Mouse (Mus musculus) hindbrain, embryonic 11.5 days (tissue): Measurements from ENCODE around the gene Plekha6. TPM values are rescaled to one million over a fixed set of nuclear protein-coding genes. Genes with fewer than 3 reads are reported as not detected.

Experiments
- ATAC-seq: fragments of 200-750 bp; cut with Nextera tagmentation; 2 replicates; pipeline ENCODE4 v1.8.0; 2017; ENCODE audit warnings: mild to moderate bottlenecking, moderate TSS enrichment, moderate library complexity; ENCODE audit not compliant: low FRiP score
- DNase-seq: peaks from one replicate; pipeline ENCODE4 v3.0.0-alpha.2; 2015; ENCODE audit warnings: low spot score
- H3K27ac ChIP-seq: fragments of 300-500 bp; sonication (generic); 2 replicates; pipeline ENCODE4 v1.5.1; 2014; ENCODE audit warnings: mild to moderate bottlenecking, low read depth, low read length
- H3K27me3 ChIP-seq: fragments of 300-500 bp; sonication (generic); 2 replicates; pipeline ENCODE4 v1.6.1; 2014; ENCODE audit warnings: mild to moderate bottlenecking, low read length, moderate library complexity, mixed read lengths; ENCODE audit not compliant: control insufficient read depth, insufficient read depth
- H3K36me3 ChIP-seq: fragments of 300-500 bp; sonication (generic); 2 replicates; pipeline ENCODE4 v1.6.1; 2014; ENCODE audit warnings: mild to moderate bottlenecking, low read length, moderate library complexity, mixed read lengths; ENCODE audit not compliant: control insufficient read depth, insufficient read depth
- H3K4me1 ChIP-seq: fragments of 300-500 bp; sonication (generic); replicated peaks from 2 replicates; pipeline ENCODE4 v1.6.1; 2014; ENCODE audit warnings: low read length, mixed read lengths; ENCODE audit not compliant: control insufficient read depth, insufficient read depth
- H3K4me2 ChIP-seq: fragments of 300-500 bp; sonication (generic); replicated peaks from 2 replicates; pipeline ENCODE4 v1.6.1; 2014; ENCODE audit warnings: mild to moderate bottlenecking, low read depth, low read length
- H3K4me3 ChIP-seq: fragments of 300-500 bp; sonication (generic); 2 replicates; pipeline ENCODE4 v1.5.1; 2014; ENCODE audit warnings: low read depth, low read length
- H3K9ac ChIP-seq: fragments of 300-500 bp; sonication (generic); 2 replicates; pipeline ENCODE4 v1.6.1; 2014; ENCODE audit warnings: low read depth, low read length
- H3K9me3 ChIP-seq: fragments of 300-500 bp; sonication (generic); 2 replicates; pipeline ENCODE4 v1.6.1; 2016; ENCODE audit warnings: low read length; ENCODE audit not compliant: control insufficient read depth
- WGBS: fragments of 180-500 bp; shearing (Covaris S2); extraction: QIAGEN DNeasy Blood & Tissue Kit; methylation state at CpG from one replicate; pipeline ENCODE4 v1.1.7; 2014; 5-methylcytosine and 5-hydroxymethylcytosine counted together
- polyA plus RNA-seq: library from polyadenylated mRNA; unstranded; fragments of >200 nt; fragmentation: Nextera tagmentation; extraction: Ambion mirVana; gene quantifications from 2 replicates; pipeline ENCODE4 v1.2.1, GENCODE M21; 2014

Plekha6 gene
- polyA plus RNA-seq, 1 experiment from 2014 or later = 22.1 TPM

GRCm38 (mm10) chr1:133278946-133279631 lies 115.1 kb downstream of the Plekha6 start:
- no peaks in the 10 kb centered on the region for H3K36me3 ChIP-seq
- H3K27me3 ChIP-seq = no peaks in the 10 kb centered on the region
- DNase-seq = no peak
- ATAC-seq = peak; percentile 20; the same call in 1 of the 2 replicates
- no peak overlapping the region for H3K4me2 ChIP-seq
- H3K4me3 ChIP-seq = no peak overlapping the region
- H3K9ac ChIP-seq = no peak overlapping the region
- no peaks in the 10 kb centered on the region for H3K9me3 ChIP-seq
- no peak overlapping the region for H3K27ac ChIP-seq
- H3K4me1 ChIP-seq = peaks cover 3% of the 10 kb centered on the region; the same call in 1 of the 2 replicates
- WGBS = 68% methylated on average over 15 of the region's 15 CpGs

GRCm38 (mm10) chr1:133279632-133280093 lies 115.7 kb downstream of the Plekha6 start:
- DNase-seq (no peak), ATAC-seq (no peak)
- Histone ChIP-seq H3K36me3 (no peaks in the 10 kb centered on the region), H3K4me1 (peaks cover 3% of the 10 kb centered on the region; the same call in 1 of the 2 replicates), H3K27ac (no peak overlapping the region), H3K27me3 (no peaks in the 10 kb centered on the region), H3K9me3 (no peaks in the 10 kb centered on the region), H3K9ac (no peak overlapping the region), H3K4me2 (no peak overlapping the region), H3K4me3 (no peak overlapping the region)
- WGBS = 86% methylated on average over 11 of the region's 11 CpGs

- peaks cover 3% of the 10 kb centered on the region; the same call in 1 of the 2 replicates for H3K4me1 ChIP-seq
- no peaks in the 10 kb centered on the region for H3K36me3 ChIP-seq
- no peaks in the 10 kb centered on the region for H3K27me3 ChIP-seq
- H3K4me3 ChIP-seq = no peak overlapping the region
- H3K9me3 ChIP-seq = no peaks in the 10 kb centered on the region
- DNase-seq (no peak), ATAC-seq (no peak)
- no peak overlapping the region for H3K9ac ChIP-seq
- H3K27ac ChIP-seq = no peak overlapping the region
- no peak overlapping the region for H3K4me2 ChIP-seq
- WGBS = 92% methylated on average over 2 of the region's 2 CpGs
Measured at GRCm38 (mm10) chr1:133280537-133280936, 116.5 kb downstream of the Plekha6 start.

- no peak for DNase-seq
- Histone ChIP-seq H3K36me3 (peaks cover 2% of the 10 kb centered on the region; the same call in 1 of the 2 replicates), H3K4me1 (no peaks in the 10 kb centered on the region), H3K9me3 (no peaks in the 10 kb centered on the region), H3K4me2 (no peak overlapping the region), H3K4me3 (no peak overlapping the region), H3K9ac (no peak overlapping the region), H3K27ac (no peak overlapping the region), H3K27me3 (no peaks in the 10 kb centered on the region)
- 84% methylated on average over 7 of the region's 7 CpGs for WGBS
- no peak for ATAC-seq
Measured at GRCm38 (mm10) chr1:133285907-133286306, 121.9 kb downstream of the Plekha6 start.

- WGBS = 93% methylated on average over 4 of the region's 4 CpGs
- Histone ChIP-seq H3K27me3 (no peaks in the 10 kb centered on the region), H3K4me2 (no peak overlapping the region), H3K4me1 (no peaks in the 10 kb centered on the region), H3K27ac (no peak overlapping the region), H3K4me3 (no peak overlapping the region), H3K9me3 (no peaks in the 10 kb centered on the region), H3K9ac (no peak overlapping the region), H3K36me3 (peaks cover 2% of the 10 kb centered on the region; the same call in 1 of the 2 replicates)
- ATAC-seq (no peak), DNase-seq (no peak)
Measured at GRCm38 (mm10) chr1:133287051-133287450, 123.0 kb downstream of the Plekha6 start.

- Histone ChIP-seq H3K36me3 (peaks cover 7% of the 10 kb centered on the region), H3K27ac (no peak overlapping the region), H3K9ac (no peak overlapping the region), H3K4me1 (no peaks in the 10 kb centered on the region), H3K9me3 (no peaks in the 10 kb centered on the region), H3K27me3 (no peaks in the 10 kb centered on the region), H3K4me2 (no peak overlapping the region), H3K4me3 (no peak overlapping the region)
- ATAC-seq (no peak), DNase-seq (no peak)
- 93% methylated on average over 12 of the region's 12 CpGs for WGBS
Measured at GRCm38 (mm10) chr1:133287880-133288279, 123.9 kb downstream of the Plekha6 start.

GRCm38 (mm10) chr1:133291888-133292287 lies 127.9 kb downstream of the Plekha6 start:
- H3K4me1 ChIP-seq = no peaks in the 10 kb centered on the region
- H3K27ac ChIP-seq = no peak overlapping the region
- 93% methylated on average over 6 of the region's 6 CpGs for WGBS
- H3K9me3 ChIP-seq = no peaks in the 10 kb centered on the region
- ATAC-seq (no peak), DNase-seq (no peak)
- H3K9ac ChIP-seq = no peak overlapping the region
- no peaks in the 10 kb centered on the region for H3K27me3 ChIP-seq
- H3K36me3 ChIP-seq = peaks cover 7% of the 10 kb centered on the region
- H3K4me3 ChIP-seq = no peak overlapping the region
- no peak overlapping the region for H3K4me2 ChIP-seq

- Histone ChIP-seq H3K4me1 (no peaks in the 10 kb centered on the region), H3K4me2 (no peak overlapping the region), H3K9ac (no peak overlapping the region), H3K9me3 (no peaks in the 10 kb centered on the region), H3K27ac (no peak overlapping the region), H3K27me3 (no peaks in the 10 kb centered on the region), H3K4me3 (no peak overlapping the region), H3K36me3 (peaks cover 6% of the 10 kb centered on the region)
- ATAC-seq = no peak
- no peak for DNase-seq
Measured at GRCm38 (mm10) chr1:133292608-133293007, 128.6 kb downstream of the Plekha6 start.

GRCm38 (mm10) chr1:133296376-133296775 lies 132.4 kb downstream of the Plekha6 start:
- Histone ChIP-seq H3K36me3 (peaks cover 5% of the 10 kb centered on the region; the same call in 1 of the 2 replicates), H3K27me3 (no peaks in the 10 kb centered on the region), H3K9ac (no peak overlapping the region), H3K4me1 (no peaks in the 10 kb centered on the region; the same call in none of the 2 replicates), H3K4me3 (no peak overlapping the region), H3K27ac (no peak overlapping the region), H3K9me3 (no peaks in the 10 kb centered on the region), H3K4me2 (no peak overlapping the region)
- no peak for ATAC-seq
- 92% methylated on average over 9 of the region's 9 CpGs for WGBS
- DNase-seq = no peak
